Mouse (Mus musculus) E14TG2a.4 (cell line): ENCODE measurements around the gene Farp1.

Experiments used
- CTCF ChIP-seq: conservative IDR thresholded peaks from 2 replicates; pipeline ENCODE4 v1.5.1; 2014; ENCODE audit warnings: low read length
- POU5F1 ChIP-seq: IDR thresholded peaks from 2 replicates; pipeline ENCODE4 v1.6.1; 2014; ENCODE audit warnings: low read length, borderline replicate concordance

DNA sequence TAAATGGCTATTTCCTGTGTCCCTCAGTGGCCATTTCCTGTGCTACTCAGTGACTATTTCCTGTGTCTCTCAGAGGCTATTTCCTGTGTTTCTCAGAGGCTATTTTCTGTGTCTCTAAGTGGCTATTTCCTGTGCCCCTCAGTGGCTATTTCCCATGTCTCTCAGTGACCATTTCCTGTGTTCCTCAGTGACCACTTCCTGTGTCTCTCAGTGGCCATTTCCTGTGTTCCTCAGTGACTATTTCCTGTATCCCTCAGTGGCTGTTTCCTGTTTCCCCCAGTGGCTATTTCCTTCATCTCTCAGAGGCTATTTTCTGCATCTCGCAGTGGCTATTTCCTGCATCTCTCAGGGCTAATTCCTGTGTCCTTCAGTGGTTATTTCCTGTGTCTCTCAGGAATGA is 129.9 kb downstream of the Farp1 start:
- no peak for TF ChIP-seq CTCF
- TF ChIP-seq POU5F1: no peak
